Mouse (Mus musculus): ENCODE measurements at regions not wholly inside any gene's neighbourhood (a gene's known extent, or its start where the extent isn't known, plus 50 kb on each side); places are given as distances from the start of the nearest gene placed in this dataset.

DNA sequence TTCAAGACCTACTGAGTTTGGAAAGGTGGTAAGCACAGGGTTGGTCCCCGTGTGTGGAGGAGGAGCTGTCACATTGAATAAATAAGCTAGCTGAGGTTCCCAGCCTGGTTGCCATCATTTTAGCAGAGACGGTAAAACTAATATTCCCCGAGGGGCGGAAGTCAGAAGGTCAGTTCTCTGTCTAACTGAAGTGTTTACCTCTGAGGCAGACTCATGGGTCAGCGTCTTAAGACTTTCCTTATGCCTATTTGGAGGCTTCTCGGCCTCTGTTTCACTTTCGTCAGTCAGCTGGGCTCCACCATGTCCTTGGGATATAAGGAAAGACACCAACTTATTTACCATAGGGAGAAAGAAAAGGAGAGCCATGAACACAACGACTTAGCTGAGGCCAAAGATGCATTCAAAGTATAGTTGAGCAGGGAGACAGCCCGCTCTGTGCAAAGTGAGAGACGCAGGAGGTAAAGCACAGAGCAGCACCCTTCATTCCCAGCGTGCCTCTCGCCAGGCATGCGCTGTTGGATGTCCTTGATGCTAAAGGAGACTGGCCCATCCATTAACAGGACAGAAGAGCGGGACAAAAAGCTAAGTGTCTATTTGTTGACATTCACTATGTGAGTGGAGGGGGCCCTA lies 116.0 kb downstream of the Olfr267 start:
- Histone ChIP-seq H3K27ac (replicated peaks; ENCODE audit: low read depth, low read length) (no peak overlapping the region), H3K4me3 (ENCODE audit: insufficient read depth, low read depth, low read length) (peak overlapping the region; percentile 26), H3K4me1 (ENCODE audit: control insufficient read depth, insufficient read depth, insufficient read length, low read length) (no peaks in the 10 kb centered on the region; the same call in 1 of the 2 replicates)

DNA sequence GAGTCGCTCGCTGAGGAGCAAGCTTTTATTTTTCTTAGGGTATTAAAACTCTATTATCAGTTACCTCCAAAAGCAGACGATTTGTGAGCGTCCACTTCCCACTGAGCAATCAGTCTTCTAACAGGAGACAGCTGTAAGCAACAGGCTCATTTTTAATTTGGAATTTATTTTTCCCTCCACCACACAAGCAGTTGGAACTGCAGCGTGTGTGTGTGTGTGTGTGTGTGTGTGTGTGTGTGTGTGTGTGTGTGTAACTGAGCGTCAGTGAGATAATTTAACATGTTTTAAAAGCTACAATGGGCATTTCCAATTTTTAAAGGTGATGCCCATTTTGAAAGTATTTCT lies 116.6 kb downstream of the Olfr267 start:
- Histone ChIP-seq H3K27ac (replicated peaks; ENCODE audit: low read depth, low read length) (no peak overlapping the region), H3K4me3 (ENCODE audit: insufficient read depth, low read depth, low read length) (no peak overlapping the region), H3K4me1 (ENCODE audit: control insufficient read depth, insufficient read depth, insufficient read length, low read length) (no peaks in the 10 kb centered on the region; the same call in 1 of the 2 replicates)

DNA sequence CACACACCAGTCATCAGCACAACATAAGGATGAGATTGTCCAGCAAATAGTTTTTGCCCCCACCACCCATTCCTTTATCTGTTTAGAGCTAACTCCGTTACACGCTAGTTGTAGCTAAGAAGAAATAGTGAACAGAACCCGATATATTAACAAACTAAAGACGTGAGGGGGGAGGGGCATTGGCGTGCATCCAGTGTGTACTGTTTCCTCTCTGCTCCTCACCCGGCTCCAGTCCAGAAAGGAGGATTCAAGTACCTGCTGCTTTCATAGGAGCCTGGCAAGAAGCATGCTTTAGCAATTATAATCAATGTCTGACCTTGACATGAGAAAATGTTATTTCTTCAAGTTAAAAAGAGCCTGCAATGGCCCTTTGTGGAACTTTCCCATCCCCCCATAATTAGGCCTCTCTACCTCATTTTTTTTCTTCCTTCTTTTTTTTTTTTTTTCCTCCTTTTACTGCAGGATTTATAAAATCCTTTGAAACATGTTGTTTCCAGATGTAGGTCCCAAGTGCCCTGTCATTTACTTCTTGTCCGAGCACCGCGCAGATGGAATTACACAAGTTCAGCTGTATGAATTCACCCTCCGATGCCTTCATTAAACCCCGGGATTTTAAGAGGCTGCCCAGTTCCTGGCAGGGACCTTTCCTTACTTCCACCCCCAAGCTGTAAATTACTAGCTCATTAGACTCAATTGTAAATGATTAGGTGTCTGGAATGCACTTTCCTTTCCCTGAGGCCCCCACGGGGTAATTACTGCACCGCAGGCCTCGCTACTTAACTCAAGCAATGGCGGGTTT lies 116.6 kb upstream of the Lpar1 start:
- Histone ChIP-seq H3K4me1 (ENCODE audit: control insufficient read depth, insufficient read depth, insufficient read length, low read length) (no peaks in the 10 kb centered on the region; the same call in 1 of the 2 replicates), H3K27ac (replicated peaks; ENCODE audit: low read depth, low read length) (no peak overlapping the region), H3K4me3 (ENCODE audit: insufficient read depth, low read depth, low read length) (no peak overlapping the region)

DNA sequence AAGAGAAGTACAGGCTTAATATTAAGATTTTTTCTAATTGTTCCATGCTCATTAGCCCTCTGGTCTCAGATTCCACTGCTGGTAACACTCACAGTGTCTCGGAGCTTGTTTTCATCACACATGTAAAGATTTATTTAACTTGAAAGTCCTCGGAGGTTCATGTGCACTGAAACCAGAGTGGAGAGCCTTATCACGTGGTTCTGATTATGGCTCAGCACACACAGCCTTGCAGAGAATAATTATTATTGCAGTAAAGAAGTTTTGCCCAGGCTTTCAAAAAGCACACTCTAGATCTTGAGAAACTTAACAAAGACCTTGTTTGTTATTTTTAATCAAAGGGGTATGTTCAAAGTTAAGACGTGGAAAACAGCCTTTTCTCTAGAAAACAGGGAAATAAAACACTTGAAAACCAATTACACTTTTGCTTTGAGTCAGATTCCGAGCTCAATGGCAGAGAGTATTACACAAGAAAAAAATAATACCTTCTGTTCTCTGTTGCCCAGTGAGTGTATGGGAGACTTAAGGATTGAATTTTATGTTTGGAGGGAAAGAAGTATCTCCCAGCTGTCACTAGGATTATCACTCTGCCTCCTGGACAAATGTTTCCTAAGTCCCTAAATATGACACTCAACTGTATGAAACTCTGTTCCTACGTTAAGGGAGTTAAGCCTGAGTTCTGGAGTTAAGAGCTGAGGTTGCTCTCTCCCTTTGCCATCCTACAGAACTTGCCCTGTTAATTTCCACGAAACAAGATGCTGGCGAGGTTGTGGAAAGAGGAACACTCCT lies 114.9 kb upstream of the Lpar1 start:
- Histone ChIP-seq H3K27ac (replicated peaks; ENCODE audit: low read depth, low read length) (no peak overlapping the region), H3K4me1 (ENCODE audit: control insufficient read depth, insufficient read depth, insufficient read length, low read length) (no peaks in the 10 kb centered on the region; the same call in 1 of the 2 replicates), H3K4me3 (ENCODE audit: insufficient read depth, low read depth, low read length) (no peak overlapping the region)

DNA sequence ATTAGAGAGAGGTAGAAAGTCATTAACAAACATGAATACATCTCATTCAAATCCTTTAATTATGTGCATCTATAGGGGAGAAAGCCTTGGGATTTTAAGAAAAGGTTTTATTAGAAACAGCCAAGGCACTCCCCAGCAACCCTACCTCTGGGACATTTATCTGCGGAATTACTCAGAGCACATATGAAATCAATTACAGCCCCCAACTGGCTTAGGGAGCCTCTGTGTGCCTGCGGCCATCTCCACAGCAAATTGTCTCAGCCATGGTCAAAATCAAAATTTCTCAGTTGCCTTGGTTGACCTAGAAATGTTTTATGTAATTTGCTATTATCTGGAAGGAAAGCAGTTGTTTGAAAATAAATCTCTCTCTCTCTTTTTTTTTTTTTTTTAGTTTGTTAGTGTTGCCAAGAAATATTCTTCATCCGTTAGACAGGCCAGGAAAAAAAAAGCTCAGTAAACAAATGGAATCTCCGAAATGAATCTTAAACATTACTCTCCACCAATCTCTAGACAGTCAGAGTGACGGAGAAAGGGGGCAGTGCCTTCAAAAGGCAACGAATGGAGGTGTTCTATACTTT lies 110.0 kb upstream of the Lpar1 start:
- no peak overlapping the region for H3K27ac ChIP-seq (replicated peaks; ENCODE audit: low read depth, low read length)
- H3K4me3 ChIP-seq (ENCODE audit: insufficient read depth, low read depth, low read length) = no peak overlapping the region
- H3K4me1 ChIP-seq (ENCODE audit: control insufficient read depth, insufficient read depth, insufficient read length, low read length) = no peaks in the 10 kb centered on the region

DNA sequence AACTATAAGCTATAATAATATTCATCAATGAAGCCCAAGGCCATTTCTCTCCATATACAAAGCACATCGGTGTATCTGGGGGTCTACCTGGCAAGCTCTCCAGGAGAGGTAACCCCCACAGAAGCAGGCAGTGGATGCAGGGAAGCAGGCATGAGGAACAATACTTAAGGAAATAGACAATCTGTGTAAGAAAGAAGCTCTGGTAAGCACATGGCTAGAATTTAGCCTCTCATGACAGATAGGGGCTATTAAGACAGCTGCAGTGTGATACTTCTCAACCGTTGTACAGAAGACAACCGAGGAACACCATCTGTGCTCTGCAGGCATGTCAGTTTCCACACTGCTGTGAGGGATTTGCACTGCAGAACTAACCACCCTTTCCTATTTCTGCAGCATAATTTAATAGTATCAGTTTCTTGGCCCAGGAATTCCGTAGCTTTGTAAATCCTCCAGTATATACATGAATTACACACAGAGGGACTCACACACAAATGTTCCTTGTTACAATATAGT lies 108.1 kb upstream of the Lpar1 start:
- H3K4me1 ChIP-seq (ENCODE audit: control insufficient read depth, insufficient read depth, insufficient read length, low read length) = no peaks in the 10 kb centered on the region
- no peak overlapping the region for H3K4me3 ChIP-seq (ENCODE audit: insufficient read depth, low read depth, low read length)
- H3K27ac ChIP-seq (replicated peaks; ENCODE audit: low read depth, low read length) = no peak overlapping the region

DNA sequence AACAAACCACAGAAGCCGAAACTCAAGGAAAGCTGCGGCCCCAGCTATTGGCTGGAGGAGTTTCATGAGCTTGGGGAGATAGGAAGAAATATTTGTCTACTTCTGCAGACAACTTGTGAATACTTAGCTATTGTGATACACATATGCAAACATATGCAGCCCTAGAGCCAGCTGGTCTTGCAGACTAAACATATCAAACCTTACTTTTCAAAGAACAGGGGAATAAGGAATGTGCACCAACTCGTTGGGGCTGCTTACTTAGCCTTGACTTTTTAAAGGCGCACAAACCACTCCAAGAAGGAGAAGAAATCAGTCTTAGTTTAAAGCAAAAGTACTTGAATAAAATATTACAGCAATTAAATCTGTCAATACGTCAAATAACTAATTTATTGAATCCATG lies 106.8 kb upstream of the Lpar1 start:
- no peak overlapping the region for H3K4me3 ChIP-seq (ENCODE audit: insufficient read depth, low read depth, low read length)
- no peak overlapping the region for H3K27ac ChIP-seq (replicated peaks; ENCODE audit: low read depth, low read length)
- no peaks in the 10 kb centered on the region for H3K4me1 ChIP-seq (ENCODE audit: control insufficient read depth, insufficient read depth, insufficient read length, low read length)

DNA sequence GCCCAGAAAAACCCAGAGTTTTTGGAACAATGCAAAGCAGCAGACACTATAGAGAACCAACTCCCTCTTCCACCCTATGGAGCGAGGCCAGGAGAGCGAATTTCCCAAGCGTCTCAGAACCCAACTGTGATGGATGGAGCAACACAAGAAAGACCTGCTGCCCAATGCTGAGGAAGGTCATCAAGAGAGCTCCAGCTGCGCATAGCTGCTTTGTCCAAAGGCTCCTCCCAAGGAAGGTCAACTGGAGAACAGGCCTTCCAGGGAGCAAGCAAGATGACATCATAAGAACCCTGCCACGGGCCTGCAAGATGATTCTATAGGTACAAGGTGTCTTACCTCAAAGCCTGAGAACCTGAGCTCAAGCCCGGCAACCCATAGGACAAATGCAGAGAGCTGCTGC lies 104.5 kb upstream of the Lpar1 start:
- Histone ChIP-seq H3K27ac (replicated peaks; ENCODE audit: low read depth, low read length) (no peak overlapping the region), H3K4me3 (ENCODE audit: insufficient read depth, low read depth, low read length) (no peak overlapping the region), H3K4me1 (ENCODE audit: control insufficient read depth, insufficient read depth, insufficient read length, low read length) (no peaks in the 10 kb centered on the region)

DNA sequence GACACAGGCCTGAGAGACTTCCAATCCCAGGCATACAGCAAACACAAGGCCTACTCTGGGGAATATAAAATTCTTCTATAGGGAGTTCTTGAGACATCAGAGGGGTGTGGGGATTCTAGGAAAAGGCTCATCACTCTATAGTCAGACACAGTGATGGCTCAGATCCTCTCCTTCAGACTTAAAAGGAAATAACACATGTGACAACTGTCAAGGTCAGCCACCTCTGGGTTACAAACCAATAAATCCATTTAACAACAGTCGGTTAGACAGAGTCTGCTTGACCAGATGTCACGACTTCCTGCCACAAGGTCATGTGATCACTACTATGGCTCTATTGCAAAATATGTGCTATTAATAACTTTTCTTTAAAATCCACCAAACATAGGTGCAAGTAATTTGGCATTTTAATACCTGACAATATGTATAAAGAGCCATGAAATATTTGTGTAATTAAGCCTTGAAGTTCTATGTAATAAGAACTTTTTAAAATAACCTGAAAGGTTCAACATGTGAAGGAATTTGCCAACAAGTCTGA lies 94.1 kb upstream of the Lpar1 start:
- no peak overlapping the region for H3K27ac ChIP-seq (replicated peaks; ENCODE audit: low read depth, low read length)
- H3K4me3 ChIP-seq (ENCODE audit: insufficient read depth, low read depth, low read length) = no peak overlapping the region
- peaks cover 5% of the 10 kb centered on the region; the same call in 1 of the 2 replicates for H3K4me1 ChIP-seq (ENCODE audit: control insufficient read depth, insufficient read depth, insufficient read length, low read length)

DNA sequence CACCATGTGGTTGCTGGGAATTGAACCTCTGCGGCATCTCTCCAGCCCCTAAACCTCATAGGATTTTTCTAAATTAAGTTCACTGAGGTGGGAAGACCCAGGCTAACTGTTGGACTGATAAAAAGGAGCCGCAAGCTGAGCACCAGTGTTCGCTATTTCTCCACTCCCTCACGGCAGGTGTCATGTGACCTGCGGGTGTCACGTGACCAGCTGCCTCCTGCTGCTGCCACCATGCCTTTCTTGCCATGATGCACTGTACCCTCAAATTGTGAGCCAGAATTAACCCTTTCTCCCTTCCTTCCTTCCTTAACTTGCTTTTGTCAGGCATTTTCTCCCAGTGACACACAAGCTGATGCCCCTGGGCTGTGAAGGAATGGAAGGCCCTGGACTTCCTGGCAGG lies 93.1 kb upstream of the Lpar1 start:
- Histone ChIP-seq H3K27ac (replicated peaks; ENCODE audit: low read depth, low read length) (no peak overlapping the region), H3K4me3 (ENCODE audit: insufficient read depth, low read depth, low read length) (no peak overlapping the region), H3K4me1 (ENCODE audit: control insufficient read depth, insufficient read depth, insufficient read length, low read length) (peaks cover 5% of the 10 kb centered on the region; the same call in 1 of the 2 replicates)

DNA sequence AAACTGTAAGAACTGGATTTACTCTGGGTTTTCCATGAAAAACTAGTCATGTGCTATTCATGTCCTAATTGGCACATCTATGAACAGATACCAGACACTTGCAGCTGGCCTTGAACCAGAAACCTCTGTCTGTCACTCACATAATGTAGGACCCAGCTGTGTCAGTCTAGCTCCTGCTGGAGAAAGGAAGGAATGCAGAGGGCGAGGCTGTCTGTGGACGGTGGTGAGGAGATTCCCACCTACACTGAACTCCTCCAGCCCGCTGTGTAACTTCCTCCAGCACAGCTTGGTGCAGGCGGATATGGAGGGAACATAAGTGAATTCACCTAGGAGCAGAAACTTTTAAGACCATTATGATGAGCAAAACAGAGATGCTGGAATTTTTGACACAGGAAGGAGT lies 89.7 kb upstream of the Lpar1 start:
- Histone ChIP-seq H3K4me3 (ENCODE audit: insufficient read depth, low read depth, low read length) (no peak overlapping the region), H3K4me1 (ENCODE audit: control insufficient read depth, insufficient read depth, insufficient read length, low read length) (peaks cover 5% of the 10 kb centered on the region; the same call in 1 of the 2 replicates), H3K27ac (replicated peaks; ENCODE audit: low read depth, low read length) (no peak overlapping the region)

DNA sequence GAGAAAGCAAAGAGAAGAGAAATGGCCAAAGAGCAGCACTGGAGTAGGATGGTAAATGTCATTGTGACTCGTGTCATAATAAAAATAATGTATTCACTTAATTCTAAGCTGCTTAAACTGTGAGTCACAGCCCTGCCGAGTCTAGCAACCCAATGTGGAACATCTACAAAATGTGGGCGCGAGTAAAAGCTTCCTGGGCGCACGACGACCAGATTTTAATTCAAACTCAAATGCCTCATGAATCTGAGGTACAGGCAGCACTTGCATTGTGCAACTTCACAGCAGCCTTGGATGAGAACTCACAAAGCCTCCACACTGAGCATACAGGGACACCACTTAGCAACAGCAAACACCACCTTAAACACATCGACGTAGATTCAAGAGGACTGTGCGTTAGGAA lies 88.5 kb upstream of the Lpar1 start:
- H3K27ac ChIP-seq (replicated peaks; ENCODE audit: low read depth, low read length) = no peak overlapping the region
- no peak overlapping the region for H3K4me3 ChIP-seq (ENCODE audit: insufficient read depth, low read depth, low read length)
- H3K4me1 ChIP-seq (ENCODE audit: control insufficient read depth, insufficient read depth, insufficient read length, low read length) = peaks cover 5% of the 10 kb centered on the region; the same call in 1 of the 2 replicates

DNA sequence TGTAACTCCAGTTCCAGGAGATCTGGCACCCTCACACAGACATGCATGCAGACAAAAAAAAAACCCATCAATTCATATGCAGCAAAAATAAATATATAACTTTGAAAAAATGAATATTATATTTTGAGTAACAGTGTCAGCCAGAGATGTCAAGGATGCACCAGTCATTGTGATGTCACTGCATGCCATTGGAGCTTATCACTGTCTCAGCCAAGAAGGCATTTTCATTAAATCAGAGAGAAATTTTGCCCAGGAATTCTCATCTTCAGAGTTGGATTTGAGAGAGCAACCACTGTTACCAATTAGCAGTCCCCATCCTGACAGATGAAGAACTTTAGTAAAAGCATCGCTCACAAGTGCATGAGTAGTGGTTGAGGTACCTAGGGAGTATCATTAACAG lies 79.0 kb upstream of the Lpar1 start:
- Histone ChIP-seq H3K27ac (replicated peaks; ENCODE audit: low read depth, low read length) (no peak overlapping the region), H3K4me3 (ENCODE audit: insufficient read depth, low read depth, low read length) (no peak overlapping the region), H3K4me1 (ENCODE audit: control insufficient read depth, insufficient read depth, insufficient read length, low read length) (no peaks in the 10 kb centered on the region)

DNA sequence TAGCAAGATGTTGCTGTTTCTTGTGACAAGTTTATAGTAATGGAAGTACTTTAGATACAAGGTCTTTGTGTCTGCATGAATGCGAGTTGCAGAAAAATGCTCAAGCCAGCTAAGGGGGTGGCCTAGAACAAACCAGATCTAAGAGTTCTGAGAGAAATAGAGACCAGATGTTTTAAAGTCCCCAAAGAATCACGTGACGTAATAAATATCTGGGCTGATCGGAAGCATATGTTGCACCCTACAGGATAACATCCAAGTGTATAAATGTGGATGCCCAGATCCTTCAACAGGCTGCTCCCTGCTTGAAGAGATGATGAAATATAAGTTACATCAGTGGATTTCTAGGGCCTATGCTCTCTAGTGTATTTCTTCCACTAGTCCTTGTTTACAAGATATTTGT lies 77.7 kb upstream of the Lpar1 start:
- H3K4me3 ChIP-seq (ENCODE audit: insufficient read depth, low read depth, low read length) = no peak overlapping the region
- no peak overlapping the region for H3K27ac ChIP-seq (replicated peaks; ENCODE audit: low read depth, low read length)
- no peaks in the 10 kb centered on the region for H3K4me1 ChIP-seq (ENCODE audit: control insufficient read depth, insufficient read depth, insufficient read length, low read length)

DNA sequence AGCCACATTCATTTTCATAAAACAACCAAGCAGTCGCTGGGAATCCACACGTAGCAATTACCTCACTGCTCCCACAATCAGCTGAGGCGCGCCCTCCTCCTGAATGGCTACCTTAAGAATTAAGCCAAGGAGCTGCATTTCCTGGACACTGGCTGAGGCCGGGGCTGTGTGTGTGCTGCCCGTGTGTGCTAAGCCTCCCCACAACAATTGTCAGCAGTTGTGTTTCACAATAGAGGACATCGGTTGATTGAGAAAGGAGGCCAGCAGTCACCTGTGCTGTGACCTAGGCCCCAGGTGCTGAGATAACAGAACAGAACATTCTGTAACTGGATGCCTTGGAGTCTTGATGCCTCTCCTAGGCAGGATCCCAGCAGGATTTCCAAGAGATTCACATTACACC lies 73.3 kb upstream of the Lpar1 start:
- no peak overlapping the region for H3K4me3 ChIP-seq (ENCODE audit: insufficient read depth, low read depth, low read length)
- H3K27ac ChIP-seq (replicated peaks; ENCODE audit: low read depth, low read length) = no peak overlapping the region
- H3K4me1 ChIP-seq (ENCODE audit: control insufficient read depth, insufficient read depth, insufficient read length, low read length) = no peaks in the 10 kb centered on the region
